Mouse (Mus musculus): ENCODE results near the gene Cap1.

DNA sequence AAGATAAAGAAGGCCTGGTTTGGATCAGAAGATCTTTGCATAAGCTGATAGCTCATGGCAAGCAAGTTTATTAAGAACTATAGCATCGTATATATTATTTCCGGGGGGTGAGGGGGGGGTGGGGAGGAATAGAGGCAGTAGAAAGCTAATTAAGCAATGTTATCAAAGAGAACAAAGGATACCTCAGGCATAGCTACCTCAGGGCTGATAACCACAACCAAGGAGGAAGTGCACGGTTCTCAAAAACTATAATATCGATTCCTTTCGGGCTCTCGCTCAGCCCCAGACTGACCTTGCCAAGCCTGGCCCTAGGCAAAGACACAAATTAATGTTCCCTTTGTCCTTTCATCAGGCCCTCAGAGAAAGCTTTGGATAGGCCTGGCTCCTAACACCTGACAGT, 56.5 kb downstream of the Cap1 start:
- TF ChIP-seq CTCF (IDR thresholded peaks at IDR 0.05; ENCODE audit: borderline replicate concordance, control insufficient read depth, extremely low read depth, insufficient read depth, low read length, poor library complexity) (no peak), POLR2A (IDR thresholded peaks at IDR 0.05; ENCODE audit: control insufficient read depth, extremely low read depth, insufficient read depth, low read length, poor library complexity) (no peak)

All from thymus, adult 2 months (tissue).